ENCODE assay signal across 17 mouse cellular contexts in the genomic region with DNA sequence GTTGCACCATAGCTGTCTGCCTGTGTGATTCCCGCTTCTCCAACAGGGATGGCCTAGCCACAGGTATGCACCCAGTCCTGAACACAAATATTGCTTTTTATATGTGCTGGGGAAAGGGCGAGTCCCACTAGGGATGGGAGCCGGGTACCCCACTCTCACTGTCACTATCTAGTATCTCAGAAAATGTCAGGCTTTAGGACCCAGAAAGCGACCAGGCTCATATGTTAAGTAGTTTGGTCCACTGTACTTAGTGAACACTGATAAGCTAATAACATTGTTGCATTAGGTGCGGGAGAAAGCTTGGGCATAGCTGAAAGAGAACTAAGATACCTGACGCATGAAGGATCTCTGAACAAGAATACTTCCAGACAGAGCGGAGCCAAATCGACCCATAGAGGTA.
A peak's percentile ranks its signal among the peaks of the same experiment; 100 is the strongest.
DNase-seq lines count a peak whose midpoint lies in the region; ATAC-seq and TF ChIP-seq lines count a peak whose summit lies in the region.
"Had no signal": no experiment of that assay in that cellular context is flagged by ENCODE, and none has a peak within 500 bp of the region (broad histone marks: within the 10 kb centered on the region; RNA-seq: fewer than 3 reads in every experiment).

No protein-coding gene starts in this region.

- WGBS in midbrain, embryonic 14.5 days, result 71% methylated on average over 8 of the region's 8 CpGs
- WGBS in midbrain, embryonic 15.5 days, result 74% methylated on average over 8 of the region's 8 CpGs
- 54% methylated on average over 8 of the region's 8 CpGs for WGBS in liver, postnatal 0 days (ENCODE audit: insufficient replicate concordance)
- WGBS in forebrain, embryonic 15.5 days, result 75% methylated on average over 8 of the region's 8 CpGs

- H3K9me3 ChIP-seq in midbrain, embryonic 14.5 days (ENCODE audit: control insufficient read depth, low read length), result no peaks in the 10 kb centered on the region
- H3K9me3 ChIP-seq in midbrain, embryonic 15.5 days, result no peaks in the 10 kb centered on the region
- no peaks in the 10 kb centered on the region for H3K9me3 ChIP-seq in erythroblast, embryonic 14.5 days (ENCODE audit: control insufficient read depth, low read length)
- H3K9me3 ChIP-seq in liver, postnatal 0 days (ENCODE audit: low read length), result no peaks in the 10 kb centered on the region
- H3K9me3 ChIP-seq in forebrain, embryonic 15.5 days, result no peaks in the 10 kb centered on the region
- H3K9me3 ChIP-seq: embryonic facial prominence, embryonic 10.5 days; forebrain, embryonic 10.5 days; hindbrain, embryonic 15.5 days had no signal

- no peak for TF ChIP-seq CTCF in liver, postnatal 0 days (IDR thresholded peaks at IDR 0.05; ENCODE audit: low read depth)

- H3K4me1 ChIP-seq in midbrain, embryonic 14.5 days (ENCODE audit: control insufficient read depth, insufficient read depth, low read length), result no peaks in the 10 kb centered on the region
- H3K4me1 ChIP-seq in midbrain, embryonic 15.5 days, result no peaks in the 10 kb centered on the region
- H3K4me1 ChIP-seq in erythroblast, embryonic 14.5 days (ENCODE audit: control insufficient read depth), result peaks cover 65% of the 10 kb centered on the region
- peaks cover 58% of the 10 kb centered on the region for H3K4me1 ChIP-seq in liver, postnatal 0 days (ENCODE audit: insufficient read depth)
- H3K4me1 ChIP-seq in forebrain, embryonic 15.5 days, result peaks cover 5% of the 10 kb centered on the region; the same call in 1 of the 2 replicates
- H3K4me1 ChIP-seq: hindbrain, embryonic 15.5 days had no signal

- no peak overlapping the region for H3K4me2 ChIP-seq in midbrain, embryonic 14.5 days (ENCODE audit: low read length)
- H3K4me2 ChIP-seq in midbrain, embryonic 15.5 days, result no peak overlapping the region
- H3K4me2 ChIP-seq in liver, postnatal 0 days (ENCODE audit: low read depth, low read length), result peak overlapping the region; percentile 51
- H3K4me2 ChIP-seq in forebrain, embryonic 15.5 days (replicated peaks), result no peak overlapping the region
- H3K4me2 ChIP-seq: hindbrain, embryonic 15.5 days had no signal

- no peaks in the 10 kb centered on the region for H3K36me3 ChIP-seq in midbrain, embryonic 14.5 days (ENCODE audit: control insufficient read depth, insufficient read depth, low read length)
- no peaks in the 10 kb centered on the region for H3K36me3 ChIP-seq in midbrain, embryonic 15.5 days (replicated peaks)
- peaks cover 5% of the 10 kb centered on the region for H3K36me3 ChIP-seq in erythroblast, embryonic 14.5 days (ENCODE audit: control insufficient read depth)
- no peaks in the 10 kb centered on the region for H3K36me3 ChIP-seq in liver, postnatal 0 days (replicated peaks; ENCODE audit: insufficient read depth, low read length)
- no peaks in the 10 kb centered on the region for H3K36me3 ChIP-seq in forebrain, embryonic 15.5 days
- H3K36me3 ChIP-seq: embryonic facial prominence, embryonic 10.5 days; forebrain, embryonic 10.5 days; hindbrain, embryonic 15.5 days had no signal

- H3K4me3 ChIP-seq in midbrain, embryonic 14.5 days (replicated peaks; ENCODE audit: low read depth, low read length), result no peak overlapping the region
- no peak overlapping the region for H3K4me3 ChIP-seq in midbrain, embryonic 15.5 days
- peak overlapping the region; percentile 62 for H3K4me3 ChIP-seq in erythroblast, embryonic 14.5 days (replicated peaks)
- H3K4me3 ChIP-seq in liver, postnatal 0 days (ENCODE audit: low read depth, low read length), result peak overlapping the region; percentile 35
- no peak overlapping the region for H3K4me3 ChIP-seq in forebrain, embryonic 15.5 days
- H3K4me3 ChIP-seq: embryonic facial prominence, embryonic 10.5 days; forebrain, embryonic 10.5 days; gastrocnemius, adult 2 months; hindbrain, embryonic 15.5 days; layer of hippocampus, adult 2 months had no signal

- no peak overlapping the region for H3K27ac ChIP-seq in midbrain, embryonic 14.5 days (replicated peaks; ENCODE audit: low read depth, low read length)
- H3K27ac ChIP-seq in midbrain, embryonic 15.5 days, result no peak overlapping the region
- peak overlapping the region; percentile 80 for H3K27ac ChIP-seq in liver, postnatal 0 days (ENCODE audit: low read depth)
- no peak overlapping the region for H3K27ac ChIP-seq in forebrain, embryonic 15.5 days (replicated peaks)
- H3K27ac ChIP-seq: embryonic facial prominence, embryonic 10.5 days; forebrain, embryonic 10.5 days; gastrocnemius, adult 2 months; hindbrain, embryonic 15.5 days; layer of hippocampus, adult 2 months had no signal

- TF ChIP-seq EP300 in liver, postnatal 0 days (IDR thresholded peaks at IDR 0.05; ENCODE audit: low read depth), result peak; percentile 70

- no peak overlapping the region for H3K9ac ChIP-seq in midbrain, embryonic 14.5 days (replicated peaks; ENCODE audit: low read length)
- no peak overlapping the region for H3K9ac ChIP-seq in midbrain, embryonic 15.5 days
- peak overlapping the region; percentile 58 for H3K9ac ChIP-seq in liver, postnatal 0 days (replicated peaks)
- H3K9ac ChIP-seq in forebrain, embryonic 15.5 days (replicated peaks), result no peak overlapping the region
- H3K9ac ChIP-seq: hindbrain, embryonic 15.5 days had no signal

- intact Hi-C loops in heart, postnatal 25 days (cut with DNase I), result loop anchor here (10.0 kb wide), 1 partner anchor 407 kb away; no protein-coding TSS in a partner anchor

- H3K27me3 ChIP-seq in midbrain, embryonic 14.5 days (ENCODE audit: control insufficient read depth, insufficient read depth, low read length), result no peaks in the 10 kb centered on the region
- no peaks in the 10 kb centered on the region for H3K27me3 ChIP-seq in midbrain, embryonic 15.5 days (replicated peaks)
- 0 out of 2 replicates have a peak, but pooled peaks cover 2% of the 10 kb centered on the region for H3K27me3 ChIP-seq in erythroblast, embryonic 14.5 days (ENCODE audit: control insufficient read depth)
- no peaks in the 10 kb centered on the region for H3K27me3 ChIP-seq in liver, postnatal 0 days (ENCODE audit: insufficient read depth, low read length)
- H3K27me3 ChIP-seq in forebrain, embryonic 15.5 days, result no peaks in the 10 kb centered on the region
- H3K27me3 ChIP-seq: hindbrain, embryonic 15.5 days had no signal

- DNase-seq in heart, adult 11 months, result peak; percentile 82
- DNase-seq in heart, postnatal 25 days (ENCODE audit: low spot score), result no peak
- peak; percentile 15 for DNase-seq in midbrain, embryonic 14.5 days
- no peak for DNase-seq in liver, postnatal 0 days
- no peak for DNase-seq in left cerebral cortex, adult 8-10 months (ENCODE audit: low spot score in 2 of 2)
- DNase-seq: adrenal gland, adult 8-10 months; cerebellum, postnatal 14 days; gastrocnemius, adult 2 months; kidney, adult 9 months; retina, postnatal 1 day had no signal

- no peak for ATAC-seq in midbrain, embryonic 14.5 days (ENCODE audit: low FRiP score, low TSS enrichment)
- ATAC-seq in midbrain, embryonic 15.5 days (replicated peaks), result no peak
- no peak for ATAC-seq in liver, postnatal 0 days
- no peak for ATAC-seq in forebrain, embryonic 15.5 days (replicated peaks)

Comparison
In these comparisons a context has a peak if more than half of its experiments do, and no peak if none do; other contexts are left out.
1. DNase-seq: peak in heart, adult 11 months (single experiment) and midbrain, embryonic 14.5 days (single experiment); none in heart, postnatal 25 days (single experiment), liver, postnatal 0 days (single experiment) and left cerebral cortex, adult 8-10 months (0 of 2).
2. H3K4me3 ChIP-seq: peak in erythroblast, embryonic 14.5 days (single experiment) and liver, postnatal 0 days (single experiment); none in midbrain, embryonic 14.5 days (single experiment), midbrain, embryonic 15.5 days (single experiment) and forebrain, embryonic 15.5 days (single experiment).